Mouse (Mus musculus): ENCODE measurements at regions not wholly inside any gene's neighbourhood (a gene's known extent, or its start where the extent isn't known, plus 50 kb on each side); places are given as distances from the start of the nearest gene placed in this dataset.

DNA sequence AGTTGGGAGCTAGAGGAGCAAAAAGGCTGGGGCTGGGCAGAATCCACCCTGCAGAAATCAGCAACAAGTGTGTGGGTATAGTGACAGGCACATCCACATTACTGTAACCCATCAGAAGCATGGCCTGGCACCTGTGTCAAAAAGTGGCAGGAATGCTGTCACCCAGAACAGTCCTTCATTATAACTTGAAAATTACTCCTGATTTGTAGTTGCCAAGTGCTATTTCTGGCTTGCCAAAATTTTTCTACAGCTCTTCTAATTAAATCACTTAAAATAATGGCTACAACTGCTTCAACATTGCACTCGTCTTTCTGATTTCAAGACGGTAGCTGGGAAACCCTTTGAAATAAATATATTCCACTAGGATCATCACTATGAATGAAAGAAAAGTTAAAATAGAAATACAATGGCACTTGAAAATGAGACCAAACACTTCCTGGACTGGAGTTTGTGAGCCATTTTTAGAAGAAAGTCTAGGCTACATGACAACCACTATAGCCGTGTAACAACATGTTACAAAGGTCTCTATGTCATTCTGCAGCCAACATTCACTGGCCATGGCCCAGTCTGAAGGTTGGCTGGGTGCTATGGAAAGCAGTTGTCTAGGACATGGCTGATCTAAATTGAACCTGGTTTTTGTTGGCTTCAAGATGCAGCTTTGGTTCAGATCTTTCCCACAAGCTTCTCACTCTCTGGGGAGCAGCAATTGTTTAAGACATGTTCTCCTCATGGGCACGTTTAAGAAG, 190.6 kb upstream of the Tapt1 start:
- Histone ChIP-seq H3K27ac (no peak overlapping the region), H3K4me1 (replicated peaks) (no peaks in the 10 kb centered on the region), H3K9ac (replicated peaks) (no peak overlapping the region), H3K9me3 (no peaks in the 10 kb centered on the region), H3K4me3 (replicated peaks) (no peak overlapping the region), H3K4me2 (replicated peaks) (no peak overlapping the region), H3K27me3 (no peaks in the 10 kb centered on the region), H3K36me3 (no peaks in the 10 kb centered on the region)
- no peak for ATAC-seq
- WGBS, result 85% methylated on average over 4 of the region's 4 CpGs

- no peak for ATAC-seq
- Histone ChIP-seq H3K4me2 (replicated peaks) (no peak overlapping the region), H3K4me1 (replicated peaks) (no peaks in the 10 kb centered on the region), H3K9me3 (no peaks in the 10 kb centered on the region), H3K4me3 (replicated peaks) (no peak overlapping the region), H3K27me3 (no peaks in the 10 kb centered on the region), H3K27ac (no peak overlapping the region), H3K9ac (replicated peaks) (no peak overlapping the region), H3K36me3 (no peaks in the 10 kb centered on the region)
- 54% methylated on average over 7 of the region's 7 CpGs for WGBS
Measured at GRCm38 (mm10) chr5:44414441-44414840, 188.0 kb upstream of the Tapt1 start.

DNA sequence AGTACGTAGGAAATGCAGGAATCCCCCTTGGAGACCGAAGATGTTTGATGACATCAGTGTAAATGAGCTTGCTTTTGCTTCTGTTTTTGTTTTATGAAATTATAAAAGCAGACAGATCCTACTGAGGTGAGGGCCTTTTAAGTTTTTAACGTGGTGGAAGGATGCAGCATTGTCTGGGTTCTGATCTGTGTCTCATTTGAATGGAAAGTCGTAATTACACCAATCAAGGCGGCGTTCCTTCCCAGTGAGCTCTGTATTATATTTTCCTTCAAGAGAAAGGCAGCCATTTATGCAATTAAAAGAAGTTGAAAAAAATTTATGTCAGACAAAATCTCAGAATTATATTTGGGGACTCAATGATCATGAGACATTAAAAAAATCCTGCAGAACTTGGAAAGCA, 176.9 kb upstream of the Tapt1 start:
- Histone ChIP-seq H3K9me3 (no peaks in the 10 kb centered on the region), H3K27me3 (no peaks in the 10 kb centered on the region), H3K4me2 (replicated peaks) (no peak overlapping the region), H3K27ac (no peak overlapping the region), H3K4me1 (replicated peaks) (no peaks in the 10 kb centered on the region), H3K36me3 (no peaks in the 10 kb centered on the region), H3K9ac (replicated peaks) (no peak overlapping the region), H3K4me3 (replicated peaks) (no peak overlapping the region)
- 77% methylated on average over 6 of the region's 6 CpGs for WGBS
- ATAC-seq, result no peak

DNA sequence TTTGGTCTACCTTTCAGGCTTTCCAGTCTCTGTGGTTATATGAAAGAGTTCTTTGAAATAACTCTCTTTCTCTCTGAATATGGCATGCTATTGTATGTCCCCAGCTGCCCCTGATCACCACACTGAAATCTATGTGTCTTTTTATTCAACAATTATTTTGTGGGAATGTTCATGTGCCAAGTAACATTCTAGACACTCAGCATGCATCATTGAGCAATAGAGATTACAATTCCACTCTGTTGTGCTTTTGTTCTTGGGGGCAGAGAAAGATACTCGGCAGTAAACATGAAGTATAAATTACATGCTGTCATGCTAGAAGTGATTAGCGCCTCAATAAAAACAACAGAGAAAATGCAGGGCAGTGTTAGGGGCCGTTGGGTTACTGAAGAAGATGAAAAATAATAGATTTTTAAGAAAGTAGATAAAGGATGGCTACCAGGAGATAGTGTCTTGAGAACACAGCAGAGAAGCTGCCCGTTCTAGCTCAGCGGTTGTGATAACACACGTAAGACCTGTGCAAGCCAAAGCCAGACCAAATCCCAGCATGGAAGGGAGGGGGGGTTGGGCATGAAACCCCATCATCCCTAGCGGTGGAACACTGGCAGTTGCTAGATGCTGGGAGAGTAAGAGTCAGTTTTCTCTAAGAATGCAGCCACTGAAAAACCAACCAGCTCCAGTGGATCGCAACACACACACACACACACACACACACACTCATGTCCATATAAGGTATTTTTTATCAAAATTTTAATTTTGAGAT, 174.3 kb upstream of the Tapt1 start:
- Histone ChIP-seq H3K36me3 (no peaks in the 10 kb centered on the region), H3K4me2 (replicated peaks) (no peak overlapping the region), H3K9ac (replicated peaks) (no peak overlapping the region), H3K27me3 (no peaks in the 10 kb centered on the region), H3K4me1 (replicated peaks) (no peaks in the 10 kb centered on the region), H3K4me3 (replicated peaks) (no peak overlapping the region), H3K27ac (no peak overlapping the region), H3K9me3 (no peaks in the 10 kb centered on the region)
- WGBS, result 78% methylated on average over 8 of the region's 8 CpGs
- ATAC-seq, result no peak

GRCm38 (mm10) chr5:44387237-44387810, 160.9 kb upstream of the Tapt1 start:
- no peaks in the 10 kb centered on the region for H3K27me3 ChIP-seq
- H3K36me3 ChIP-seq, result no peaks in the 10 kb centered on the region
- no peak overlapping the region for H3K4me3 ChIP-seq (replicated peaks)
- no peak overlapping the region for H3K4me2 ChIP-seq (replicated peaks)
- WGBS, result 60% methylated on average over 6 of the region's 6 CpGs
- H3K27ac ChIP-seq, result no peak overlapping the region
- H3K9me3 ChIP-seq, result no peaks in the 10 kb centered on the region
- no peak for ATAC-seq
- H3K9ac ChIP-seq (replicated peaks), result no peak overlapping the region
- H3K4me1 ChIP-seq (replicated peaks), result peaks cover 3% of the 10 kb centered on the region; the same call in 1 of the 2 replicates

DNA sequence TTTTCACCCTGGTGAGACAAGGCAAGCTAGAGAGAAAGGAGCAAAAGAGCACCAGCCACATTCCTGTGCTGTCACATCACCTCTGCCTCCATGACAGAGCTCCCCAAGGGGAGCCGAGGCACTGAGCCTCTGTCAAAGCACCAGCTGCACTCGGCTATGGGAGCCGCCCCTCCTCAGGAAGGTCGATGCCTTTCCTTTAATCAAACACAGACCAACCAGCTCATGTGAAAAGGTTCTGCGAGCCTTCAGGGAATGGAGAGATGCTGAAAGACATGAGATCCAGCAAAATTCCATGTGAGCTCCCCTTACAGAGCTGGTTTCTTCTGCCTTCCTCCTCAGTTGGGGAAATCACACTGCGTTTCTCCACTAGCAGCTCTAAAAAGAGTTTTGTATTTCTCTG, 159.8 kb upstream of the Tapt1 start:
- H3K4me3 ChIP-seq (replicated peaks), result no peak overlapping the region
- no peaks in the 10 kb centered on the region for H3K36me3 ChIP-seq
- 47% methylated on average over 6 of the region's 6 CpGs for WGBS
- H3K4me2 ChIP-seq (replicated peaks), result no peak overlapping the region
- H3K27me3 ChIP-seq, result no peaks in the 10 kb centered on the region
- no peak overlapping the region for H3K9ac ChIP-seq (replicated peaks)
- ATAC-seq, result no peak
- peaks cover 3% of the 10 kb centered on the region; the same call in 1 of the 2 replicates for H3K4me1 ChIP-seq (replicated peaks)
- no peak overlapping the region for H3K27ac ChIP-seq
- no peaks in the 10 kb centered on the region for H3K9me3 ChIP-seq

- Histone ChIP-seq H3K4me1 (replicated peaks) (peaks cover 3% of the 10 kb centered on the region; the same call in 1 of the 2 replicates), H3K4me3 (replicated peaks) (no peak overlapping the region), H3K4me2 (replicated peaks) (no peak overlapping the region), H3K9ac (replicated peaks) (no peak overlapping the region), H3K27ac (no peak overlapping the region), H3K9me3 (no peaks in the 10 kb centered on the region), H3K27me3 (no peaks in the 10 kb centered on the region), H3K36me3 (no peaks in the 10 kb centered on the region)
- no peak for ATAC-seq
Measured at GRCm38 (mm10) chr5:44383049-44383448, 156.6 kb upstream of the Tapt1 start.

- Histone ChIP-seq H3K4me1 (replicated peaks) (no peaks in the 10 kb centered on the region), H3K27me3 (no peaks in the 10 kb centered on the region), H3K4me2 (replicated peaks) (no peak overlapping the region), H3K36me3 (no peaks in the 10 kb centered on the region), H3K4me3 (replicated peaks) (no peak overlapping the region), H3K27ac (no peak overlapping the region), H3K9me3 (no peaks in the 10 kb centered on the region), H3K9ac (replicated peaks) (no peak overlapping the region)
- 25% methylated on average over 4 of the region's 4 CpGs for WGBS
- no peak for ATAC-seq
Measured at GRCm38 (mm10) chr5:44370006-44370405, 143.6 kb upstream of the Tapt1 start.

DNA sequence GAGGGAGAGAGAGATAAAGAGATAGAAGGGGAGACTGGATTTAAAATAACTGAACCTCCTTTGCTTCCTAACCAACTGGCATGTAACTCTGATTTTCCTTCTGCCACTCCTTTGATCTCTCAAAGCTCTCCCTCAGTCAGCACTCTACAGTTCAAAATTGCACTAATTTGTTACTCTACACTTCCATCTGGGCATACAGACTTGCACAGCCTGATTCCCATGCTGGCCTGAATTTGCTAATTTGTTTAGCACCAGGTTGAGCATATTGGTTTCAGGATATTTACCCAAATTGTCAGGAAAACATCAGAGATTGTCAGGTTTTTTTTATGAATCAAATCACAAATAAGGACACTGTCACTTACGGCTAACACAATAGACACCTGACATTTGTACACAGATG, 125.9 kb upstream of the Tapt1 start:
- WGBS, result 95% methylated on average over 1 of the region's 1 CpGs
- Histone ChIP-seq H3K9me3 (no peaks in the 10 kb centered on the region), H3K4me2 (replicated peaks) (no peak overlapping the region), H3K27ac (no peak overlapping the region), H3K27me3 (no peaks in the 10 kb centered on the region), H3K36me3 (no peaks in the 10 kb centered on the region), H3K4me3 (replicated peaks) (no peak overlapping the region), H3K9ac (replicated peaks) (no peak overlapping the region), H3K4me1 (replicated peaks) (no peaks in the 10 kb centered on the region)
- ATAC-seq, result no peak

GRCm38 (mm10) chr5:44341457-44342014, 115.1 kb upstream of the Tapt1 start:
- Histone ChIP-seq H3K4me3 (replicated peaks) (no peak overlapping the region), H3K4me2 (replicated peaks) (no peak overlapping the region), H3K36me3 (no peaks in the 10 kb centered on the region), H3K4me1 (replicated peaks) (no peaks in the 10 kb centered on the region), H3K9ac (replicated peaks) (no peak overlapping the region), H3K27me3 (no peaks in the 10 kb centered on the region), H3K27ac (no peak overlapping the region), H3K9me3 (no peaks in the 10 kb centered on the region)
- WGBS, result 92% methylated on average over 2 of the region's 2 CpGs
- ATAC-seq, result no peak

DNA sequence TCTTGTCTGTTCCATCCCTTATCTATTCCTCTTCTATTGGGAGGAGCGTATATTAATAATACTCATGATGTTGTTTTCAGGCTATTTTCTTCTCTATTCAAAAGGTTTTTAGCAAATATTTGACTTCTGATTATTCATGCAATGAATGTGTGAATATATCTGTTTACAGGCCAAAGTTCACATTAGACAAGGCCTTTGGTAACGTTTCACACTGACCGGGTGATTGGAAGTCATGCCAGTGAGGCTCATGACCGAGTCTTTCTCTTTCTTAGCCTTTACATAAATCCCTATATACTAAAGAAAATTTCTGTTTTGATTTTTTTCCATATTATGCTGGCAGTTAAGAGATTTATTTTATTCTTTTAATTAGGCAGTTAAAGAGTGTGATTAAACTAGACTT, 112.2 kb upstream of the Tapt1 start:
- no peaks in the 10 kb centered on the region for H3K27me3 ChIP-seq
- no peak for ATAC-seq
- H3K36me3 ChIP-seq, result no peaks in the 10 kb centered on the region
- no peak overlapping the region for H3K27ac ChIP-seq
- no peaks in the 10 kb centered on the region for H3K4me1 ChIP-seq (replicated peaks)
- H3K9ac ChIP-seq (replicated peaks), result no peak overlapping the region
- peaks cover 3% of the 10 kb centered on the region; the same call in 1 of the 2 replicates for H3K9me3 ChIP-seq
- H3K4me3 ChIP-seq (replicated peaks), result no peak overlapping the region
- WGBS, result 96% methylated on average over 4 of the region's 4 CpGs
- no peak overlapping the region for H3K4me2 ChIP-seq (replicated peaks)

DNA sequence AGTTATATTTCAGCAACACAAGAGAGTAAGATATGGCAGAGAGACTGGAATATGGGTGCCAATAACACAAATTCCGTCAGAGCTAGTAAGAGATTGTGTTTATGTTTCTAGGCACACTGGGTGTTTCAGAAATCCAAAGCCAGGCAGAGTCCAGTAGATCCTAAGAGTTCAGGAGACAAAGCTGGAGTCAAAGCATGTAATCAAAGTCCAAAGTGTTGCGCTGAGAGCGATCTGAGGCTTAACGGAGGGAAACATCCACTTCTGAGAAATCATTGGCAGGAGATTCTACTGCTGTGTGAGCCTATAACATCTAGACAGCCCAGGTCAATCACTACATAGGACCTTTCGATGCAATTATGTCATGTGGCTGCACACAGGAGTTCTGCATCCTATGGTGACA, 109.3 kb upstream of the Tapt1 start:
- Histone ChIP-seq H3K36me3 (no peaks in the 10 kb centered on the region), H3K4me1 (replicated peaks) (no peaks in the 10 kb centered on the region), H3K4me2 (replicated peaks) (no peak overlapping the region), H3K27me3 (no peaks in the 10 kb centered on the region), H3K4me3 (replicated peaks) (no peak overlapping the region), H3K9me3 (peaks cover 3% of the 10 kb centered on the region; the same call in 1 of the 2 replicates), H3K9ac (replicated peaks) (no peak overlapping the region), H3K27ac (no peak overlapping the region)
- ATAC-seq, result no peak
- 93% methylated on average over 5 of the region's 5 CpGs for WGBS
